Mouse (Mus musculus) urinary bladder, postnatal 36 days (tissue): Measurements from ENCODE around the gene Smpd2.

Experiments used
- DNase-seq, 2 experiments: peaks; one replicate each; pipeline ENCODE4 v3.0.0; 2022; ENCODE audit warnings: low spot score in 2 of 2, mixed read lengths in 1 of 2

Gene Smpd2

GRCm38 (mm10) chr10:41451656-41452055 lies 38.5 kb downstream of the Smpd2 start:
- no peak for DNase-seq

- no peak for DNase-seq
These were observed 39.2 kb downstream of the Smpd2 start for GRCm38 (mm10) chr10:41450780-41451522.

DNA sequence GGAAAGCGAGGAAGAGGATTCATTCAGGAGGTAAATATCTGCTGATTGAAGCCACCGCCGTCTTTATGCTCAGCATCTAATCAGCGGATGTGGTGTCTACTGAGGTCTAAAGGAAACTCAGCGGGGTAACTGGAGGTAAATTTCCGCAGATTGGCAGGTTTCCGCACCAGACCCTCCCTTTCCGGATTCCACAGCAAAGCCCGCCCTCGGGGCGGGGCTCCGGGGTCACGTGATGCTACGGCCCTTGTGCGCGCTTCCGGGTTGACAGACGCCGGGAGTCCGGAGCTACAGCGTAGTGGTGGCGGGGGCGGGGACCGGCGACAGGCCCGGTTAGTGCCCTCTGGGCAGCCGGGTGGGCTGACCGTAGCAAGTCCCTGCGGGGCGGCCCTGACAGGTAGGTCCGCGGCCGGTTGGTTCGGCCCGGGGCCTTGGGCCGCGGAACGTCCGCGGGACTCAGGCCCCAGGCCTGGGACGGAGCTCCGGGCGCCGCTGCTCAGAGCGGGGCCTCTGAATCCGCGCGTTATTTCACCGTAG lies 40.0 kb downstream of the Smpd2 start, which contains the start of gene Zbtb24:
Gene Zbtb24 (plus strand): TSS at position 247 of the 534 bp plus-strand sequence.
- peak; percentile 94 to 95 for DNase-seq

DNA sequence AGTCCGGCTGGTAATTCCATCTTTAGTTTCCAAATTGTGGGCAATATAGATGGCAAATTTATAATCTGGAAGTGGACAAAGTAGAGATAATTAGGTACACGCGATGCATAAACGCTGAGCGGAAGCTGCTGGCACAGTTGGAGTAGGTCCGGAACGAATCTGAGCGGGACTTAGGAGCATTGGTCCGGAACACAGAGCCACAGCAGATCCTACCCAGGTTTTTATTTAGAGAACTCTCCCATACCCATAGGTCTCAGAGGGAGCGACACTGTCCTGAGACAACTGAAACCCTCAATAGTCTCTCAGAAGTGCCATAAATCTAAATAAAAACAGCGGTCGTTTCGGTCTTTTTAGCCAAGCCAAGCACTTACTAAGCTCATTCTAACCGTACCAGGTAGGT lies 40.5 kb downstream of the Smpd2 start:
- no peak for DNase-seq

DNA sequence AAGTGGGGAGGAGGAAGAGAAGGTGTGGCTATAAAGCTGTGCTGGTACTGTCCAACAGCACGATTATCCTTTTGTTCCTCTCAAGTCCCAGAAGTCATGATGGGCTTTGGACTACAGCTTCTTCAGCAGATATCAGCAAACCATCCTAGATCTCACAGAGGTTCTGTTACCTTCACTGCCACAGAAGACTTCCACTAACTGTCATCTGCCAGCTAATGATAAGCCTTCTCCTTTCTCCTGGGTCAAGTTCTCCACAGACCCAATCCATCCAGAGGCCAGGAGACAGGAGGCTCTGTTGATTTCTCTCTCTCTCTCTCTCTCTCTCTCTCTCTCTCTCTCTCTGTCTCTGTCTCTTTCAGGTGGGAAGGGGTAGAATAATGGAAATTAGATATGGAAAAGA lies 42.0 kb downstream of the Smpd2 start:
- DNase-seq: no peak
